Mouse (Mus musculus): ENCODE results near the gene Sbno2. TPM values are rescaled to one million over a fixed set of nuclear protein-coding genes. Genes with fewer than 3 reads are reported as not detected.

The Sbno2 gene
- total and polyA plus RNA-seq, 3 experiments = 10.6 to 16.9 (median 11.2) TPM

GRCm38 (mm10) chr10:80032799-80033480, 72.4 kb downstream of the Sbno2 start:
- DNase-seq = peak; percentile 68 to 83
- Histone ChIP-seq H3K79me2 (replicated peaks; ENCODE audit: control insufficient read depth, insufficient read depth, low read length) (no peaks in the 10 kb centered on the region), H3K9ac (ENCODE audit: low read depth, low read length) (peak overlapping the region; percentile 5; the same call in 1 of the 2 replicates), H3K4me1 (ENCODE audit: control insufficient read depth, insufficient read depth, low read length) (peaks cover 26% of the 10 kb centered on the region), H3K27ac (peak overlapping the region; percentile 85), H3K4me3 (no peak overlapping the region), H3K36me3 (ENCODE audit: control insufficient read depth, insufficient read depth, low read length) (peaks cover 2% of the 10 kb centered on the region; the same call in 1 of the 2 replicates), H3K27me3 (ENCODE audit: control insufficient read depth, insufficient read depth, low read length) (no peaks in the 10 kb centered on the region)
- TF ChIP-seq POLR2A (IDR thresholded peaks at IDR 0.05; ENCODE audit: insufficient read depth, low read depth, low read length) (no peak), CTCF (IDR thresholded peaks at IDR 0.05) (no peak), EP300 (IDR thresholded peaks at IDR 0.05; ENCODE audit: insufficient read depth, low read depth, low read length) (no peak)
- 14% methylated on average over 5 of the region's 5 CpGs for WGBS
- intact Hi-C loops (cut with DNase I) = no loop called here

DNA sequence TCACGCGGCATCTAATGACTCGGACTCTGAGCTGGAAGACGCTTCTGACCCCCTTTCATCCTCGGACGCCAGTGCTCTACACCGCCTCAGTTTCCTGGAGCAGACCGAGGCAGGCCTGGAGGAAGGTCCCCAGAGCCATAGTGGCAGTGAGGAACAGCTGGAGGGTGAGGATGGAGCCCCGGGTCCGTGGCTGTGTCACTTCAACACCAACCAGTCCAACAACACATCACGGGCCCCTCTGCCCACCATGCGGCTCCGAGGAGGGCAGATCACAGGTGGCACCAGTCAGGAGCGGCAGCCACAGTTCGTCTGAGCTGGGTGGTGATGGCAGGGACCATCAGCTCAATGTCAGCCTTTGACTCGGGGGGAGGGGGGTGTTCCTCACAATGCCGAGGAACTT, 74.6 kb downstream of the Sbno2 start:
- intact Hi-C loops (cut with DNase I) = no loop called here
- Histone ChIP-seq H3K4me3 (no peak overlapping the region), H3K79me2 (replicated peaks; ENCODE audit: control insufficient read depth, insufficient read depth, low read length) (no peaks in the 10 kb centered on the region), H3K27ac (no peak overlapping the region), H3K27me3 (ENCODE audit: control insufficient read depth, insufficient read depth, low read length) (no peaks in the 10 kb centered on the region), H3K36me3 (ENCODE audit: control insufficient read depth, insufficient read depth, low read length) (no peaks in the 10 kb centered on the region), H3K9ac (ENCODE audit: low read depth, low read length) (no peak overlapping the region), H3K4me1 (ENCODE audit: control insufficient read depth, insufficient read depth, low read length) (peaks cover 21% of the 10 kb centered on the region)
- TF ChIP-seq POLR2A (IDR thresholded peaks at IDR 0.05; ENCODE audit: insufficient read depth, low read depth, low read length) = no peak
- TF ChIP-seq EP300 (IDR thresholded peaks at IDR 0.05; ENCODE audit: insufficient read depth, low read depth, low read length) = no peak
- TF ChIP-seq CTCF (IDR thresholded peaks at IDR 0.05) = no peak
- DNase-seq = no peak
- 88% methylated on average over 17 of the region's 17 CpGs for WGBS

GRCm38 (mm10) chr10:80030191-80030590, 75.2 kb downstream of the Sbno2 start:
- no peak overlapping the region for H3K4me3 ChIP-seq
- 93% methylated on average over 8 of the region's 9 CpGs for WGBS
- H3K79me2 ChIP-seq (replicated peaks; ENCODE audit: control insufficient read depth, insufficient read depth, low read length) = no peaks in the 10 kb centered on the region
- intact Hi-C loops (cut with DNase I) = no loop called here
- H3K9ac ChIP-seq (ENCODE audit: low read depth, low read length) = no peak overlapping the region
- peaks cover 15% of the 10 kb centered on the region for H3K4me1 ChIP-seq (ENCODE audit: control insufficient read depth, insufficient read depth, low read length)
- DNase-seq = no peak
- TF ChIP-seq EP300 (IDR thresholded peaks at IDR 0.05; ENCODE audit: insufficient read depth, low read depth, low read length) = no peak
- no peak for TF ChIP-seq CTCF (IDR thresholded peaks at IDR 0.05)
- TF ChIP-seq POLR2A (IDR thresholded peaks at IDR 0.05; ENCODE audit: insufficient read depth, low read depth, low read length) = no peak
- no peaks in the 10 kb centered on the region for H3K27me3 ChIP-seq (ENCODE audit: control insufficient read depth, insufficient read depth, low read length)
- no peaks in the 10 kb centered on the region for H3K36me3 ChIP-seq (ENCODE audit: control insufficient read depth, insufficient read depth, low read length)
- H3K27ac ChIP-seq = no peak overlapping the region

DNA sequence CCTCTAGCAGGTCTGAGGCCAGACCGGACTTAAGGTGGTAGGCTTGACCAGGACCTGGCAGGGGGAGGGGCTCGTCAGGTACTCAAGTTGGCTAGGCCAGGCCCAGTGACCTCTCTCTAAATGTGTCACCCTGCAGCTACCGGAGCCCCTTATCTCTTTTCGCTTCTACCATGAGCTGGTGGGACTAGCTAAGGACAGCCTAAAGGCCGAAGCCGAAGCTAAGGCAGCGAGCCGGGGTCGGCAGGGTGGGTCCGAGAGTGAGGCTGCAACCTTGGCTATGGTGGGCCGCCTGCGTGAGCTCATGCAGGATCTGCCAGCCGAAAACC, 76.9 kb downstream of the Sbno2 start:
- Histone ChIP-seq H3K79me2 (replicated peaks; ENCODE audit: control insufficient read depth, insufficient read depth, low read length) (no peaks in the 10 kb centered on the region), H3K27me3 (ENCODE audit: control insufficient read depth, insufficient read depth, low read length) (no peaks in the 10 kb centered on the region), H3K36me3 (ENCODE audit: control insufficient read depth, insufficient read depth, low read length) (no peaks in the 10 kb centered on the region), H3K9ac (ENCODE audit: low read depth, low read length) (no peak overlapping the region), H3K27ac (no peak overlapping the region), H3K4me3 (no peak overlapping the region), H3K4me1 (ENCODE audit: control insufficient read depth, insufficient read depth, low read length) (peaks cover 5% of the 10 kb centered on the region)
- TF ChIP-seq EP300 (IDR thresholded peaks at IDR 0.05; ENCODE audit: insufficient read depth, low read depth, low read length) = no peak
- no peak for TF ChIP-seq CTCF (IDR thresholded peaks at IDR 0.05)
- no peak for TF ChIP-seq POLR2A (IDR thresholded peaks at IDR 0.05; ENCODE audit: insufficient read depth, low read depth, low read length)
- no peak for DNase-seq
- WGBS = 96% methylated on average over 13 of the region's 13 CpGs
- intact Hi-C loops (cut with DNase I) = no loop called here

DNA sequence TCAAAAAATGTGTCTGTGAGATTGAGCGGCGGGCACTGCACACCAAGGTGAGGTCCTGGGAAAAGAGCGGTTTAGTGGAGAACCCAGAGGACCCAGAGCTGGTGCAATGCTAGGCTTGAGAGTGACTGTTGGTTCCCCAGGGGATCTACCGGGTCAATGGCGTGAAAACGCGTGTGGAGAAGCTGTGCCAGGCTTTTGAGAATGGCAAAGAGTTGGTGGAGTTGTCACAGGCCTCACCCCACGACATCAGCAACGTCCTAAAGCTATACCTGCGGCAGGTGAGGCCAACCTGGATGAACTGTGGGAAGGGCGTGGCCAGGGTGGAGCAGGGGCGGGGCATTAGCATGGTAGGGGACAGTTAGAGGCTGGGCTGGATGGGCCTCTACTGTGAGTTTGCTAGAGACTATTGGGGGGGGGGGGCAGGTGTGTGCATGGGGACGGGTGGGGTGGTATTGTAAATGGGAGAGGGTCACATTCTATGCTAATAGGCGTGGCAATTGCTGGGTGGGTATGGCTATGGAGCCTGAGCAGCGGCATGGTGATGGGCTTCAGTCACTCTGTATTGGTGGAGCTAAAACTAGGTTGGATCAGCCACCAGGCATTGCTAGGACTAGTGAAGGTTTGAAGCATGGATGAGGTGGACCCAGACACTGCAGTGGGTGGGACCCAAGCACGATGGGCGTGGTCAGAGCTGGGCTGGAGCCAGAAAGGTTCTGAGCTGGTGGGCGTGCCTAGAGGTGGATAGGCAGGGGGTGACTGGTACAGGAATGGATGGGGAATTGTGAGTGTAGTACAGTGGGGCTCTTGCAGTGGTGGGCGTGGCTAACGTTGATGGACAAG, 77.5 kb downstream of the Sbno2 start:
- WGBS = 74% methylated on average over 20 of the region's 20 CpGs
- no peak for TF ChIP-seq EP300 (IDR thresholded peaks at IDR 0.05; ENCODE audit: insufficient read depth, low read depth, low read length)
- no peak for TF ChIP-seq POLR2A (IDR thresholded peaks at IDR 0.05; ENCODE audit: insufficient read depth, low read depth, low read length)
- no peak for TF ChIP-seq CTCF (IDR thresholded peaks at IDR 0.05)
- Histone ChIP-seq H3K27ac (no peak overlapping the region), H3K4me1 (ENCODE audit: control insufficient read depth, insufficient read depth, low read length) (peaks cover 4% of the 10 kb centered on the region), H3K9ac (ENCODE audit: low read depth, low read length) (no peak overlapping the region), H3K4me3 (no peak overlapping the region), H3K79me2 (replicated peaks; ENCODE audit: control insufficient read depth, insufficient read depth, low read length) (no peaks in the 10 kb centered on the region), H3K36me3 (ENCODE audit: control insufficient read depth, insufficient read depth, low read length) (no peaks in the 10 kb centered on the region), H3K27me3 (ENCODE audit: control insufficient read depth, insufficient read depth, low read length) (no peaks in the 10 kb centered on the region)
- DNase-seq = no peak
- intact Hi-C loops (cut with DNase I) = no loop called here

DNA sequence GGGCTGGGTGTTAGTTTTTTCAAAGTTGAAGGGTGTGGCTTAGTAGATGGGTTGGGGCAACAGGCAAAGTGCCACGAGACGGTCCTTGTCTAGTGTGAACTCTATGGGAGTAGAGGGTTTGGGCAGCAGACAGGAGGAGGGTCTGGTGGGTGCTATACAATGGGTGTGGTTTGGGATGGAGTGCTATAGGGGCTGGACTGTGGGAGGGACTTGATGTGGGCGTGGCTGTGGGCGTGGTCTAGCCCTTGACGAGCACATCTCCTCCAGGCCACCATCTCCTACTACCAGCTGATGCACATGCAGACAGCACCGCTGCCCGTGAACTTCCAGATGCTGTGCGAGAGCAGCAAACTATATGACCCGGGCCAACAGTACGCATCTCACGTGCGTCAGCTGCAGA, 79.5 kb downstream of the Sbno2 start:
- H3K27me3 ChIP-seq (ENCODE audit: control insufficient read depth, insufficient read depth, low read length) = no peaks in the 10 kb centered on the region
- intact Hi-C loops (cut with DNase I) = no loop called here
- no peaks in the 10 kb centered on the region for H3K36me3 ChIP-seq (ENCODE audit: control insufficient read depth, insufficient read depth, low read length)
- H3K4me1 ChIP-seq (ENCODE audit: control insufficient read depth, insufficient read depth, low read length) = 0 out of 2 replicates have a peak, but pooled peaks cover 1% of the 10 kb centered on the region
- WGBS = 65% methylated on average over 12 of the region's 12 CpGs
- DNase-seq = no peak
- H3K9ac ChIP-seq (ENCODE audit: low read depth, low read length) = no peak overlapping the region
- no peaks in the 10 kb centered on the region for H3K79me2 ChIP-seq (replicated peaks; ENCODE audit: control insufficient read depth, insufficient read depth, low read length)
- no peak for TF ChIP-seq CTCF (IDR thresholded peaks at IDR 0.05)
- TF ChIP-seq POLR2A (IDR thresholded peaks at IDR 0.05; ENCODE audit: insufficient read depth, low read depth, low read length) = no peak
- TF ChIP-seq EP300 (IDR thresholded peaks at IDR 0.05; ENCODE audit: insufficient read depth, low read depth, low read length) = no peak
- H3K27ac ChIP-seq = no peak overlapping the region
- no peak overlapping the region for H3K4me3 ChIP-seq
